Mouse (Mus musculus) thymus, adult 2 months (tissue): ENCODE measurements at regions not wholly inside any gene's neighbourhood (a gene's known extent, or its start where the extent isn't known, plus 50 kb on each side); places are given as distances from the start of the nearest gene placed in this dataset.

ENCODE experiments used
- CTCF ChIP-seq: fragments of 200-500 bp; IDR thresholded peaks from 2 replicates; pipeline ENCODE4 v1.5.1; 2012; ENCODE audit warnings: mild to moderate bottlenecking, control low read depth, low read length, moderate library complexity, borderline replicate concordance; ENCODE audit not compliant: control insufficient read depth, poor library complexity, insufficient read depth; ENCODE audit errors: extremely low read depth
- POLR2A ChIP-seq: fragments of 200-500 bp; IDR thresholded peaks from 2 replicates; pipeline ENCODE4 v1.6.1; 2012; ENCODE audit warnings: mild to moderate bottlenecking, low read length, control low read depth, moderate library complexity; ENCODE audit not compliant: control insufficient read depth, poor library complexity, insufficient read depth; ENCODE audit errors: extremely low read depth

DNA sequence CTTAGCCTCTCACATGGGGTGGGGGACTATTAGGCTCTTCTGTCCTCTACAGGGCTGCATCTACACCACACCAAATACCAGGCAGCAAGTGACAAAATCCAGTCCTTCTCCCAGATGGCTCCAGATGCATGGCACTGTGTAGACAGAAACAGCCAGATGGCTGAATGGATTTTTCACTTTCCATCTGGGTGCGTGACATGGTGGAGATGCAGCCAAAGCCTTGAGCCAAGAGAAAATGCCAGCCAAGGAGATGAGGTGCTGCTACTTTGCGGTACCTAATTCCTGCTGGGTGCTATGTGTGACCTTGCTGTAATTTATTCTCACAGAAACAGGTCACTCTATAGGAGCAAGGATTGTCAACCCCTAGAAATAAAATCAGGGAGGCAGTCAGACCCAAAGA is 553.8 kb downstream of the Bcl11a start:
- TF ChIP-seq CTCF (no peak), POLR2A (no peak)
